Mouse (Mus musculus) E14TG2a.4 (cell line): ENCODE measurements at regions not wholly inside any gene's neighbourhood (a gene's known extent, or its start where the extent isn't known, plus 50 kb on each side); places are given as distances from the start of the nearest gene placed in this dataset.

Source experiments
- CTCF ChIP-seq: conservative IDR thresholded peaks from 2 replicates; pipeline ENCODE4 v1.5.1; 2014; ENCODE audit warnings: low read length
- NANOG ChIP-seq: IDR thresholded peaks from 2 replicates; pipeline ENCODE4 v1.6.1; 2014; ENCODE audit warnings: borderline replicate concordance, low read length, mixed read lengths
- POU5F1 ChIP-seq: IDR thresholded peaks from 2 replicates; pipeline ENCODE4 v1.6.1; 2014; ENCODE audit warnings: low read length, borderline replicate concordance

- TF ChIP-seq CTCF (no peak), NANOG (no peak), POU5F1 (no peak)
These were observed 116.6 kb upstream of the Abcb5 start for GRCm38 (mm10) chr12:119082781-119083180.
